Mouse (Mus musculus): ENCODE results near the gene Fgf11.

Fgf11 gene

DNA sequence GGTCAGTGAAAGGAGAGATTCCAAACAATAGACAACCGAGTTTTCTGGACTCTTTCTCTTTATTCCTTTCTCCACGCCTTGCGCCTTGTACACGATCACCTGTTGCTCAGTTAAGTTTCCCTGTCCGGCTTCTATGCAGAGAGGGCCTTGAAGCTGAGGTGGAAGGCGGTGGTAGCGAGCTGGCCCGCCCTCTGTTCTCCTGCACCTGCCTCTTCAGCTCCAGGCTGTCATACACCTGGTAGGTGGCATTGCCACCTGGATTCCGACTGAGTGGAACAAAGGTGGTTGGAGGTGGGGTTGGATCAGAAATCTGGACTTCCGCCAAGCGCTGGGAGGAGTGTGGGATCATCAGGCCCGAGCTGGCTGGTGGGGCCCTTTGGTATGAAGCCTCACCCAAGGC is 14.9 kb upstream of the Fgf11 start:
- no peak for DNase-seq (ENCODE audit: low read depth)

GRCm38 (mm10) chr11:69815155-69815554 is 13.5 kb upstream of the Fgf11 start, which contains the start of gene Gm39566:
Gm39566 (minus strand) TSS chr11:69815298.
- DNase-seq (ENCODE audit: low read depth) = no peak

- no peak for DNase-seq (ENCODE audit: low read depth)
Observed at GRCm38 (mm10) chr11:69810280-69810679, 8.6 kb upstream of the Fgf11 start.

GRCm38 (mm10) chr11:69807641-69808040 is 6.0 kb upstream of the Fgf11 start:
- DNase-seq (ENCODE audit: low read depth) = no peak

- peak; percentile 24 for DNase-seq (ENCODE audit: low read depth)
Observed at GRCm38 (mm10) chr11:69806378-69806777, 4.7 kb upstream of the Fgf11 start.

GRCm38 (mm10) chr11:69804972-69805909 is 3.6 kb upstream of the Fgf11 start, which contains the start of gene Tmem102:
Tmem102 (minus strand) TSS chr11:69805624.
- no peak for DNase-seq (ENCODE audit: low read depth)

GRCm38 (mm10) chr11:69804652-69804940 is 2.9 kb upstream of the Fgf11 start:
- no peak for DNase-seq (ENCODE audit: low read depth)

GRCm38 (mm10) chr11:69803786-69804651 is 2.4 kb upstream of the Fgf11 start:
- DNase-seq (ENCODE audit: low read depth) = peak; percentile 79

- DNase-seq (ENCODE audit: low read depth) = no peak
Observed at GRCm38 (mm10) chr11:69803328-69803727, 1.7 kb upstream of the Fgf11 start.

DNA sequence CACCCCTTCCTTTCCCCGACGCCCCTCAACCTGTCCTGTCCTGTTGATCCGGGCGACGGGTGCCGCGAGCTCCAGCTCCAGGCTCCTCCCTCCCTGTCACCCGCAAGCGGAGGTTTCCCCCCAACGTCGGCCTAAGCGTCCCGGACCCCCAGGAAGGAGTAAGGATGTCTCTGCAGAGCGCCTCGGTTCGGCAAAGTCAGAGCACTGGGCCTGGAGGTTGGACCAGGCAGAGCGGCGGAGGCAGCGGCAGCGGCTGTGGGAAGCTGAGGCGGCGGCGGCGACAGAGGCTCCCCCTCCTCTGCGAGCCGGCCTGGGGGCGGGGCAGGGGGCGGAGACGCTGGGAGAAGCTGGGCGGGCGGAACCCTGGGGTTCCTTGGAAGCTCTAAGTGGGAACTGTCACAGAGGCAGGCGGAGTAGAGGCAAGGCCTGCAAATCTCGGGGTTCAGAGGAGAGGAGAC is 1.0 kb upstream of the Fgf11 start:
- peak; percentile 77 for DNase-seq (ENCODE audit: low read depth)

- peak; percentile 42 for DNase-seq (ENCODE audit: low read depth)
Observed at GRCm38 (mm10) chr11:69800392-69801197, 1.1 kb downstream of the Fgf11 start.

DNA sequence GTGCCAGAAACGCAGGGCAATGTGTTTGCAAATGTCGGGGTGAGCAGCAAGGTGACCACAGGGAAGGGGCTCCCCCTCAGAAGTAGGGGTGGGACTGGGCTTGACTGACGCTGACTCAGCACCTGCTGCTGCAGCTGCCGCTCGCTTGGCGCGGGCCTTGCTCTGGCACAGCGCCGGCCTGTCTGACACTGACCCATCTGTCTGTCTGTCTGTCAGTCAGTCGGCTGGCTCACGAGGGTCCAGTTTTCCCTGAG is 1.6 kb downstream of the Fgf11 start:
- DNase-seq (ENCODE audit: low read depth) = no peak

DNA sequence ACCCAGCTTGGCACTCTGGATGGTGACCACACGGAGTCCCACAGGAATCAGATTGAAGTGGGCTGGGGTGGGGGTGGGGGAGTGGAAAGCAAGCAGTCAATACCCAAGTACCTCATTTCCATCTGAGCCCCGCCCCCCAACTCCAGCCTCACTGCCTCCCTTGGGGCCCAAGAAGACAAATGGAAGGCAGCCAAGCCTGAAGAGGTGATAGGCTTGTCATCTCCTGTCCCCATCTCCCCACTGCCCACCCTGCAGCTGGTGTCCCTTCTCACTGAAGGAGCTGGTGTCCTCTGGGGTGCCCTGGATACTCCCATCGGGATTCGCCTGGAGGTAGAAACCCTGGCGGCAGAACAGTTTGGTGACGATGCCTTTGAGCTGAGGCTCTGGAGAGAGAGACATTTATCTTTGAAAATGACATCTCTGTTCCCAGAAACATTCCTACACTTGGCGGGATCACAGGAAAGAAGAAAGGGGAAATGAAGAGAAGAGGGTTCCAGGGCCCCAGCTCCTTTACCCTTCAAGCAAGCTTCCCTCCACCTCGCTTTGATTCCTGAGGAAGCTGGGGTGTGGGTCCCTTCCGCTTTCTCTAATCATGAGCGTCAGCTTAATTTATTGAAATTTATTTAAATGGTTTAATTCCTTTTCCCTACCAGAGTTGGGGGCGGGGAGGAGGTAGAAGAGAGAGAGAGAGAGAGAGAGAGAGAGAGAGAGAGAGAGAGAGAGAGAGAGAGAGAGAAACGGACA is 2.1 kb downstream of the Fgf11 start:
- DNase-seq (ENCODE audit: low read depth) = peak; percentile 36

- DNase-seq (ENCODE audit: low read depth) = peak; percentile 21
Observed at GRCm38 (mm10) chr11:69797924-69798323, 3.7 kb downstream of the Fgf11 start.

DNA sequence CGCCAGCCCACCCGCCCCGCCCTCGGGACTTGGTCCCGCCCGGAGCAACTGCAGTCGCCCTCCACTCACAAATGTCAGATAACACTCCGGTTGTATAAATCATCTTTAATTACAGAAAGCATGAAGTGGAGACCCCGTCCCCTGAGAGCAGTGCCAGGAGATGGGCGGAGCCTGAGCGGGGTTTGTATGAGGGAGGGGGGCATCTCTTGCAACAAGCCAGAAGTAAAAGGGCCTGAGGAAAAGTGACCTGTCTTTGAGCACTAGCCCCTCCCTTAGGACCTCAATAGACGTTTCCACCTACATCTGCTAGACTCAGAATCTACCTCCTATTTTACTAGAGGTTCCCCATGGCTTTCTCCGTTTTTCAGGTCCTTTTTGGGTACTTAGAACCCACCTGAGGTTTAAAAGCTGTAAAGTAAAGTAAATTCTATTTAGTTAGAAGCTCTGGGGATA is 5.6 kb downstream of the Fgf11 start:
- peak; percentile 52 for DNase-seq (ENCODE audit: low read depth)

GRCm38 (mm10) chr11:69795168-69795982 is 6.3 kb downstream of the Fgf11 start, which contains the start of gene Chrnb1:
Chrnb1 (minus strand) TSS chr11:69795943.
- DNase-seq (ENCODE audit: low read depth) = peak; percentile 96

DNA sequence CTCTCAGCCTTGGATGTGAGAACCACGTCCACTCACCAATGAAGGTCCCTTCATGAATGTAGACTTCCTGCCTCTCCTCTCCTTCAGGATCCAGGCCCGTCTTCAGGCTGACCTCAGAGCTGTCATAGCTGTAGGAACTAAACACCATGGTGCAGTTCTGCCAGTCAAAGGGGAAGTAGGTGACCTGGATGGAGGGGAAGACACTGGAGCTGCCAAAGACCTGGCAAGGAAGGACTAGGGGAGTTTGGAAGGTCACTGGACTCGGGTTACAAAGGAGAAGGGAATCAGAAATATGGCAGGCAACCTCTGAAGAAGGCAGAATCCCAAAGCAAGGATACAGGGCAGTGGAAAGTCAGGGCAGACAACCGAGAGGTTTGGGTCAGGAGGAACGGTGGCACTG is 8.2 kb downstream of the Fgf11 start:
- DNase-seq (ENCODE audit: low read depth) = no peak

GRCm38 (mm10) chr11:69791420-69791819 is 10.2 kb downstream of the Fgf11 start:
- no peak for DNase-seq (ENCODE audit: low read depth)

GRCm38 (mm10) chr11:69789431-69789830 is 12.2 kb downstream of the Fgf11 start:
- DNase-seq (ENCODE audit: low read depth) = no peak

- no peak for DNase-seq (ENCODE audit: low read depth)
Observed at GRCm38 (mm10) chr11:69787306-69787705, 14.4 kb downstream of the Fgf11 start.

All from induced T-regulatory cell, adult 2 months (primary cell).